Mouse (Mus musculus) MN1 (cell line): ENCODE measurements at regions not wholly inside any gene's neighbourhood (a gene's known extent, or its start where the extent isn't known, plus 50 kb on each side); places are given as distances from the start of the nearest gene placed in this dataset.

Experiments
- DNase-seq: peaks from one replicate; pipeline ENCODE4 v3.0.0-alpha.2; 2016; ENCODE audit warnings: low spot score

GRCm38 (mm10) chr10:21446641-21447040, 69.5 kb downstream of the Aldh8a1 start:
- no peak for DNase-seq

DNA sequence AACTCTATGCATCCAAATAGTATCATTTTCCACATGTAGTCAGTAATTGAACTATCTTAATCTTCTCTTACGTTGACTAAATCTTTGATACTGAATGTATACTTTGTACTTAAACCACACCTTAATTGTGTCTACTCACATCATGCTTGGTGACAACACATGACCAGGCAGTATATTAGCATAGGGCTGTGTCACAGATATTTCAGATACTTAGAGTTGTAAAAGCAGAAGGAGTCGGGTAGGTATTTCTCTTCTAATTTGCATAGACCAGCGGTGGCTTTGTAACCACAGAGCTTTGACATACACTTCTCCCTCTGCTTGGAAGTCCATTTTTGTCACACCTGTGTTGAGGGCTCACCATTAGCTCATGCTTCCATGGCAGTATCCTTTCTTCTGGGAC, 71.0 kb downstream of the Aldh8a1 start:
- no peak for DNase-seq

DNA sequence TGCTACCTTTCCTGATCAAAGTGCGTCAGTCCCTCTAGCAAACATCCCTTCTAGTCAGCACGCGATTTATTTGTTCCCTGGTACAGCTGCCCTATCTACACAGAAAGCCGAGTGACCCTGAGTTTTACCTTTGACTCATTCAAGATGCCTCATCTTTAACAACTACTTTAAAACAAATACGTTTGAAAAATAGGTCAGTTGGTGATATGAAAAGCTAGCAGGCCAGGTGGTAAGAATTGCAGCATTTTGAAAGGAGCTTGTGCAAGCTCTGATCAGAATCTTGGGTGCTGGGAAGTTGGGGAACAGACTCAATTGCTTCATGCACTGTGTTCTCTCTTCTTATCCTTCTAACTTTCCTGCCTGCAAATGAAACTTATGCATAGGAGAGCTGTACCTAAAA, 71.9 kb downstream of the Aldh8a1 start:
- DNase-seq, result no peak

DNA sequence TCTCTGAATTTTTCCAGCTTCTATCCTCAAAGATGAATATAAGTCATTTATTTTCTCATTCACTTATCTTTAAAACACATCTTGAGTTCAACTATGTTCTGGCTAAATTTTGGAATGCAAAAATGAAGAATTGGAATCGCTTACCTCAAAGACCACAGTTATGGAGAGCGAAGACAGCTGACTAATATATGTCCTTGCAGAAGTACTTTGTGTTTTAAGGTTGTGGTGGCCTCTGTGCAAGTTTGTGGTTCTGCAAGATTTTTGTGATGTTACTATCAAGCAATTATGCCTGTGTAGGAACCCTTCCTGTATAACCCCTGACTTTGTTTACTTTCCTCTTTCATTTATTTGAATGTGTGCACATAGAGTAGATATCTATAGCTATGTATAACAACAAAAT, 75.5 kb downstream of the Aldh8a1 start:
- DNase-seq, result no peak

DNA sequence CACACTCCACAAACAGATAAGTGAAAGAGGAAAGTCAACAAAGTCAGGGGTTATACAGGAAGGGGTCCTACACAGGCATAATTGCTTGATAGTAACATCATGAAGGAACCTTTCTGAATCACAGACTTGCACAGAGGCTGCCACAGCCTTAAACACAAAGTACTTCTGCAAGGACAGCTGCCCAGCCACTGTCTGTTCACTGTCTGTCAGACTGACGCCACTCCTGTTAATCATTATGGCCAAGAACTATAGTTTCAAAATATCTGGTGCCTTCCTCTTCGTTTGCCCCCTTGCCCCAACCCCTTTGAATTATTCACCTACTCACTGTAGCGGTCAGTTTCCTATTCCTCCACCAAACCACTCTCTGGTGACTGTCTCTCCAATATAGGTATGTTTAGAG, 76.4 kb downstream of the Aldh8a1 start:
- DNase-seq, result no peak

DNA sequence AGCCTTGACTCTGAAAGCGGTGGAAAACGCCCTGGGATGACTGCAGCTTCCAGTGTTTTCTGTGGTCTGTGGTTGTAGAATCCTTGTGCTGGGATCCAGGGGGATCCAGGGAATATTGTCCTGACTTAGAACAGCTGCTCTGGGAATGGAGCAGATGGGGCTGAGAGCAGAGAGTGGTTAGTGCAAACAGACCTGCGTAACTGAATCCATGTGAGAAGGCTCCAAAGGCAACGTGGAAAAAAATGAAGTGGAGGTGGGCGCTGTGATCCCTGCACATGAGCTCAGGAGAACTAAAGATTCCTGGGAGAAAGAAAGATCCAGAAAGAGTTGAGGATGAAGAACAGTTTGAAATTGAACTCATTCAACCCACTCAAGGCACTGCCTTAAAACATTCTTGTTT, 77.1 kb downstream of the Aldh8a1 start:
- DNase-seq, result no peak

- DNase-seq, result no peak
Observed at GRCm38 (mm10) chr10:21454757-21455156, 77.7 kb downstream of the Aldh8a1 start.

DNA sequence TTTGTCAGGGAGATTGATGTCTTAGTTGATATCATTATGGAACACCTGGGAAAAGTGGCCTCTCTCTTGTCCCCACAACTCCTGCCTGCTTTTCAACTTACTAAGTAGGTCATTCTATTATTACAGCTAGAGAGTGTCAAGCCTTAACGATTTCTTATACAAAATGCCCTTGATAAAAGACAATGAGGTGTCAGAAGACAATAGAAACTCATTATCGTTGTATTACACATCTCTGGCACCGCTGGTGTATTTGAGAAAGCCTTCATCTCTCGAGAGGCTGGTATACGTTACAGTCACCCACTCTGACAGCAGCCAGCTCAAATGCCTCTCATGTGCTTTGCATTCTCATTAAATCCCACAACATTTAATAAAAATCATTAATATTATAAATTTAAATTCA, 78.8 kb downstream of the Aldh8a1 start:
- no peak for DNase-seq

- DNase-seq, result no peak
Observed at GRCm38 (mm10) chr10:21456359-21456758, 79.3 kb downstream of the Aldh8a1 start.

DNA sequence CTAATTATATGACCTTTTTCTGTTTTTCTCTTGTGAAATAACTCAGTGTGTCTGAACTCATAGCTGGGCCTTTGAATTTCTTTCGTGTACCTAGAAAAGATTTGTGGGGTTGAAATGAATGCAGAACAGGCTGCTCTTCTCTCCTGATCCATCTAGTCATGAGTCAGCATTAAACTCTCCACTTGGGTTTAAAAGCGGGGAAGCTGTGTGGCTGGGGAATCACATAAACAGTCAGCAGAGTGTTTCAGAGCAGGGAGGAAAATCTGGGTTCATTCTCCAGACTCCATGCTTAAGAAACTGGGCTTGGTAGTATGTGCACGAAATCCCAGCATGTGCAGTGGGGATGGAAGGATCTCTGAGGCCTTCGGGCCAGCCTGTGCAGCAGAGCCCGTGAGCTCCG, 79.9 kb downstream of the Aldh8a1 start:
- DNase-seq, result no peak

DNA sequence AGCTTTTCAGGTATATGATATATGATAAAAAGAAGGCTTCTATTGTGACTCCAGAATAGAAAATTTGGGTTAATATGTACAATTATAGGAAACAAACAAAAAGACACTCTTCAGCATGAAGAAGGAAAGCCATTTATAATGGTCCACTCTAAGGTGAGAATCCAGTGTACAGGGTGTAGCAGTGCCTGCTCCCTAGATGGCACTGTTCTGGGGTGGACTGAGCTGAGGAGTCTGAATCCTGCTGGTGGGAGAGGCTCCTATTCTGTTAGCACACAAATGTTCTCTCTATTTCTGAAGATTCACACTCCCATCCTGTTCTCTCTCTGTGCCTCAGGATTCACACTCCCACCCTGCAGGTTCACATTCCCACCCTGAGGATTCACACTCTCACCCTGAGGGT, 81.5 kb downstream of the Aldh8a1 start:
- no peak for DNase-seq

- DNase-seq, result no peak
Observed at GRCm38 (mm10) chr10:21460062-21460461, 83.0 kb downstream of the Aldh8a1 start.

- no peak for DNase-seq
Observed at GRCm38 (mm10) chr10:21462915-21463314, 85.8 kb downstream of the Aldh8a1 start.

GRCm38 (mm10) chr10:21465362-21465761, 88.3 kb downstream of the Aldh8a1 start:
- DNase-seq, result peak; percentile 93

- DNase-seq, result peak; percentile 45
Observed at GRCm38 (mm10) chr10:21465806-21466377, 88.8 kb downstream of the Aldh8a1 start.

DNA sequence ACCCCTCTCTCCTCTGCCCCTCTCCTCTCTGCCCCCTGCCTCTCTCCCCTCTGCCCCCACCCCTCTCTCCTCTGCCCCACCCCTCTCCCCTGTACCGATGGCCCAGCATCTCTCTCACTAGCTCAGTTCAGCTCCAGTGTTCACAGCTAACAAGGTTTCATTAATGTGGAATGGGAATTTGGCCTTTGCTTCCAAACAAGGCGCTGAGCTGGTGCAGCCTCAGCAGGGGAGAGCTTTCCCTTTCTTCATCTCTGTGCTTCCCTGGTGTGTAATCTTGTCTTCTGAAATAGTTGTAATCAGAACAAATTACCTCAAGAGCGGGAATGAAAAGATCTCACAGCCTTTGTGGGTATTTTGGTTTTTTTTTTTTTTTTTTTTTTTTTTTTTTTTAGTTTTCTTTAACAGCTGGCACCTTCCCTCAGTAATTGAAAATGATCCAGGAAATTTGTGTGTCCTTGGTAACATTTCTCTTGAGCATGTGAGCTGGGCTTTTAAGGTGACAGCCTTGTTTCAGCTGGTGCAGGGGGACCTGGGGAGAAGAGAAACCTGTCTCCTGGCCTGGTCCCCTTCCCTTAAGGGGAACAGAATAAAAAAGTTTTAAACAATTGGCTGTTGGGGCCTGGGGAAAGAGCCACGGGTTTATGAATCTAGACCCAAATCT, 90.5 kb downstream of the Aldh8a1 start:
- no peak for DNase-seq

- no peak for DNase-seq
Observed at GRCm38 (mm10) chr10:21468421-21468820, 91.3 kb downstream of the Aldh8a1 start.

GRCm38 (mm10) chr10:21469961-21470360, 92.9 kb downstream of the Aldh8a1 start:
- DNase-seq, result no peak

GRCm38 (mm10) chr10:21470589-21470988, 93.5 kb downstream of the Aldh8a1 start:
- no peak for DNase-seq

DNA sequence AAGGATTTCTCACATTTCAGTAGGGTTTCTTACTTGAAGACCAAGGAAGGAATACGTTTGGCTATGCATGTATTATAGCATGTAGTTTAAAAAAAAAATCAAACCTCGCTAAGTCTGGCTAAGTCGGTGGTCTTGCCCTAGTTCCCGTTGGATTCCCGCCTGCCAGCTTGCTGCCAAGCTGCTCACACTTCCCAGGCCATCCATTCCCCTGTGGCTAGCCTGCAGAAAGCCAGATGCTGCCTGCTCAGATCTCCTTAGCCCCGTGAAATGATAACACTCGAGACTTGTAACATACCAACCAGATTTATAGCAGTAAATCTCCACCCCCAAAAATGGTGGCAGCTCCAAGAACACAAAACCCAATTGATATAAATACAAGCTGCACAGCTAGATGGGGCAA, 97.2 kb downstream of the Aldh8a1 start:
- DNase-seq, result no peak

- peak; percentile 54 for DNase-seq
Observed at GRCm38 (mm10) chr10:21478004-21478403, 100.9 kb downstream of the Aldh8a1 start.

GRCm38 (mm10) chr10:21479403-21479802, 102.3 kb downstream of the Aldh8a1 start:
- DNase-seq, result no peak

DNA sequence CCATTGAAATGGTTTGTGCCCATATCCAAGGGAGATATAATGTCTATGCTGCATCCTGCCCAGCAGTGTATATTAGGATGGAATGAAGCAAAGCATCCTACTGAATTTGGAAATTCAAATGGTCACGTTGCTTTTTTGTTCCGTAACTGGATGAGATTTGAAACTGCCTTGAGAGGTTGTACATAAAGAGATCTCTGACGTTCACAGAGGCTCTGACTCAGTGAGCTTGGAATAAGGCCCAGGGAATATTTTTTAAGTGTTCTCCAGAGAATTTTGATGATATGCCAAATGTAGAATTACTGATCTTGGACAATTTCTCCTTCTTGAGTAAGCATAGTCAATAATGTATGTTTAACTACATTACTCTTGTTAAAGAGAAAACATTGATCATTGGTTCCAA, 104.2 kb downstream of the Aldh8a1 start:
- DNase-seq, result no peak

GRCm38 (mm10) chr10:21482055-21482454, 105.0 kb downstream of the Aldh8a1 start:
- DNase-seq, result no peak
